Mouse (Mus musculus) fat pad, adult 2 months (tissue): ENCODE measurements around the gene Dok4.

Experiments
- DNase-seq: peaks from one replicate; pipeline ENCODE4 v3.0.0-alpha.2; 2011; ENCODE audit warnings: low read depth, low spot score; ENCODE audit errors: extremely low read depth

Dok4 gene

DNA sequence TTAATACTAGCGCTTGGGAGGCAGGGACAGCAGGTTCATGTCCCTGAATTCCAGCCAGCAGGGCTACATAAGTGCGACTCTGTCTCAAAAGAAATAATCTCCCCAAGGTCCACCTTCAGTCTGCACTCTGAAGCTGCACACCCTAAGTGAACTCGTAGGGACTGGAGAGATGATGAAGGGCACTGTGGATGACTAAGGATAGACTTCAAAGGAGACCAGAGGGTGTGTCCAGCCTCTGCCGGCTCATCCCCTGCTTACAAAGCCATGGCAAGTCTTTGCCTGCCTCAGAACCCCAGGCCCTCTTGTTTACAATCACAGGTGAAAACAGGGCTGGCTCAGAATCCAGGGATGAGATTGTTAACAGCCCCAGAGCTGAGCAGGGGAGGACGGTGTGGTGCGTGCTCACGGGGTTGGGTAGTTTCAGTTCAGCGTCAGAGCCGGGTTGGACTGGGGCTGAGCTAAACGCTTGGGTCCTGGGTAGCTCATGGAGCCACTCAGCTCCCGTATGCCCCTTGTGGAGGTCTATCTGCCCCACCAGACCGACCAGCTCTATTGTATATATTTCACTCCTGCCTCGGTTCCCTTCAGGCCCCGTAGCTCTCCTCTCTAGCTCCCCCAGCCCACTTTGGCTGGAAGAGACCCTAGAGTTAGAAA, 12.4 kb upstream of the Dok4 start:
- DNase-seq: no peak

DNA sequence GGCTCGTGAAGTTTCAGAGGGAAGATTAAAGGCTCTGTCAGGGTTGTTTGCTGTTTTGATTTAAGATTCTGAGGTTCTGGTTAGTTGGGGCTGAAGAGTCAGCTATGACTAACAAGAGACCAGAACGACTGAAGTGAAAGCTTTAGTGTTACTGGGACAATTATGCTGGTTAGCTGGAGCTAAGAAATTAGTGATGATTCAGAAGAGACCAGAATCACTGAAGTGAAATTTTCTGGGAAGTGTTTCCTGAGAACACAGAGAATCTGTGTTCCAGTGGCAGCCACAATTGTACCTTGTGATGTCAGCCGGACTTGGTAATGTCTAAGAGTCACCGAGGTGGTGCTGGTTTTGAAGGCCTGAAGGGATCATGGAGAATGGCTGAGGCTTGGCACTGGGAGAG, 4.6 kb upstream of the Dok4 start:
- no peak for DNase-seq

DNA sequence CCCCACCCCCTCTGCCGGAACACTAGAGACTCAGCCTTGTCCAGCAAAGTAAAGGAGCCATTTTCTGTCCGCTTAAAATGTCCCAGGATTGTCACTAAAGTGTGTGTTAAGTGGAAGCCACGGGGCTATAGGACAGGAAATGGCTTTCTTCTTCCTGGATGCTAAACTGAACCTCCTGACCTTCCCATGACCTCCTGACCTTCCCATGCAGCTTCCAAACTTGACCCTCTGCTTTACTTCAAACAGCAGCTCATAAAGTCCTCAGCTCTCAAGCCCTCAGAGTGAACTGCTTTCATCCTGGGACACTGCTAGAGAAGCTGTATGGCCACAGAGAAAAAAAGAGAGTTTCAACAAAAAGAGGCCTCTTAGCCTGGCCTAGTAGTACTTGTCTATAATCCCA, 690 bp upstream of the Dok4 start:
- no peak for DNase-seq

DNA sequence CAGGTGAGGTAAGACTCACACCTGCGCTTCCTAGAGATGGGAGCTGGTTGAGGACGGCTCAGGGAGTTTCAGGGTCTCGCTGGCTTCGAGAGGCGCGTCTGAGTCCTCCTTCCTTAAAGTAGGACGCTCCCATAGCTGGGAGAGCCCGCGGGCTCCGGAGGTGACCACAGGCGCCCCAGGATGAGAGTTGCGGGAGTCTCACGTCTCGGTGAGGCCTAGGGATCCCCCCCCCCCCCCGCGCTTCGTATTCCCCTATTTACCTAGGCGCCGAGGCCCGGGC, 319 bp downstream of the Dok4 start:
- DNase-seq: no peak

DNA sequence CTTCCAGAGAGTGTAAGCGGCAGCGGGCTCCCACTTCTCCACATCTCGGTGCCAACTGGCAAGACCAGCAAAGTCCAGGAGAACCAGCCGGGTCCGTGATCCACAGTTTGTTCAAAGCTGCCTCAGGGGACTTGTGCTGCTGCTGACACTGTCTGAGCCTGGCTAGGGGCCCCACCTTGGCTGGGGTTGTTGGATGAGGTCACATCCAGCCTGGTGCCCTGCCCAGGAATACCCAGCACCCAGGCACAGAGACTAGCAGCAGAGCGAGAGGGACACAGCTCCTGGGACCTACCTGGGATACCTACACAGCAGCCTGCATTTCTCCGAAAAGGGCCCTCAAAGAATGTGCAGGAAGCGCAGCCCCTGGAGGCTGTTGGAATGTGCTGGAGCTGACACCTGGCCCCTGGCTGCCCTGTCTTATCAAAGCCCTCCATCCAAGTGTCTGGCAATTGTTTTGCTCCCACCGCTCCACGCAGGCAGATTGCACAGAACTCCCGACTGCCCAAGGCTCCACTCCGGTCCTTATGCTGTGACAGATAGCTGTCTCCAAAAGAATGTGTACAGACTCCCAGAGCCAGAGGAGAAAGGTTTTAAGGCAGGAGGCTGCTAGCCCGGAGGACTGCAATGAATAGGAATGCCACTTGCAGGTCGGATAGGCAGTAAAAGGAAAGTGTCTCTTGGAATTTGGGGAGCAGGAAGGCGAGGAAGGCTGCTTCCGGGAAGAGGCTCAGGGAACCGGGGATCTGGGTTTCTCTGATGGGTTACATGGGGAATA, 847 bp downstream of the Dok4 start:
- no peak for DNase-seq

DNA sequence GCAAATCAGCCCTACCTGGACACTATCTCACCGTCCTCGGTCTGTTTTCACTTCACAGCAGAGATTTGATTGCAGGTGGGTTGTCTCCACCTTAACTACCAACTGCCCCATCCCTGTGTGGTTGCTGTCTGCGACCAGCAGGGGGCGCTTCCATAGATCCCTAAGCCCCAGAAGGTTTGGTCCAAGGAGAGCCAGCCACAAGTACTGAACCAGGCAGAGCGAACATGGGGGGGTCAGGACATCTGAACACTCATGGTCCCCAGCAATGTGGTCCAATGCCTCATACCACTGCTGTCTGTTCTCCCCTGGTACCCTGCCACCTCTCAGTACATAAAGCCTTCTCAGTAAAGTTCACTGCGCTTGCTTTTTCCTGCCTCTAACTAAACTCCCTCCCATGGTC, 1.8 kb downstream of the Dok4 start:
- DNase-seq: no peak

DNA sequence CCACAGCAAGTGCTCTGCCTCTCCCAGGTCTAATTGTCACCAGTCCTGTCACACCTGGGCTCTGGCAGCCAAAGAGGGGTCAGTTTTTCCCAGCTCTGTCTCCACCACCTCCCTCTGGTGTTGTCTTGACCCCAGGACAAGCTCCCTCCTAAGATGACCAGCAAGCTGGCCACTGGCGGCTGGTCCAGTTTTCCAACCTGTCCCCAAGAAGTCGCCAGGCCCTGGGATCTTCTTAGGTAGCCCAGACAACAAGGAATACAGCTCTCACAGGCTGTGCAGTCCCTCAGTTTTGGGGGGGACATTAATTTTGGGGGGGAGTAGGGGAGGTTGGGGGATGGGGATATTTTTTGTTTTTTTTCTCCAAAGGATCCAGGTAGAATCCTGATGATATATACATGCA, 3.6 kb downstream of the Dok4 start:
- no peak for DNase-seq

DNA sequence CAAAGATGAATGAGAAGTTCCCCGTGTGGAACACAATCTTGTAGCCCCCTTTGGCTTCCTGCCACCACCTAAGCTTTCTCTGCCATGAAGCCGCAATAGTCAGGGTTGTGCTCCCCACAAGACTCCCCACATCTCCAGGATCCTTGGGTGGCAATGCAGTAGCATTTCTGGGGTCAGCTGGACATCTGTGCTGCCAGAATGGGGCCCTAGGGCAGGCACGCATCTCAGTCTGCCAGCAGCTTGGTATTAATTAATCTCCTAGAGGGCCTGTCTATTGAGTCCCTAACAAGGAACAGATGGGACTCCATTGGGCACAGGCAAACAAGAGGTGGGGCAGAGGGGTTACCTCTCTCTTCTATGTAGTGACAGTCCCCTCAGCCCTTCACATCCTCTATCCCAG, 4.0 kb downstream of the Dok4 start:
- no peak for DNase-seq

DNA sequence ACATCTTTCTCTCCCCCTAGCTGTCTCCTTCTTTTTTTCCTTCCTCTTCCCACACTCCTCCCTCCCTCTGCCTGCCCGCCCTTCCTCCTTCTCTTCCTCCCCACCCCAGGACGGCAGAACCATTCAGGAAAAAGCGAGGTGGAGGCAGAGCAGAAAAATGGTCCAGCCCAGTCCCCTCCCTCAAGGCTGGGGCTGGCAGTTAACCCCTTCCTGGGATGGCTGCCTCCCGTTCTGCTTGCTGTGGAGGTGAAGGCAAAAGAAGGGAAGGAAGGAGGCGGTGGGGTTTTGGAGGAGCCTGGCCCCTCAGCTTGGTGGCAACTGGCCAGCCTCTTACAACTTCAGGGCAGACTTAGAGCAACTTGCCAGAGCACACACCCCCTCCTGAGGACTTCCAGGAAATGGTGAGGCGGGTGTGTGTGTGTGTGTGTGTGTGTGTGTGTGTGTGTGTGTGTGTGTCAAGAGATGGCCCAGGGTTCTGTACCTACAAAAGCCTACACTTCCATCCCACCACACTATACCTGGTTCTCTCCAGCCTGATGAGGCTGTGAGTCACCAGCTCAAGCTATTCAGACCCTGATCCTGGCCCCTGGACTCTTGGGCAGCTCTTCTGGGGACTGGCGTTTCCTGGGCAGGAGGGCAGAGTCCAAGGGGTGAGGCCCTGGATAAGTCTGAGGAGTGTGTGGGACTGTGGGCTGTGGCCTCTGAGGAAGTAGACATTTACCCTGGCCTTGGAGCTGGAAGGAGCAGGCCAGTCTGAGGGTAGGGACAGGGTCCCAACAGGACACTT, 4.8 kb downstream of the Dok4 start:
- DNase-seq: no peak

DNA sequence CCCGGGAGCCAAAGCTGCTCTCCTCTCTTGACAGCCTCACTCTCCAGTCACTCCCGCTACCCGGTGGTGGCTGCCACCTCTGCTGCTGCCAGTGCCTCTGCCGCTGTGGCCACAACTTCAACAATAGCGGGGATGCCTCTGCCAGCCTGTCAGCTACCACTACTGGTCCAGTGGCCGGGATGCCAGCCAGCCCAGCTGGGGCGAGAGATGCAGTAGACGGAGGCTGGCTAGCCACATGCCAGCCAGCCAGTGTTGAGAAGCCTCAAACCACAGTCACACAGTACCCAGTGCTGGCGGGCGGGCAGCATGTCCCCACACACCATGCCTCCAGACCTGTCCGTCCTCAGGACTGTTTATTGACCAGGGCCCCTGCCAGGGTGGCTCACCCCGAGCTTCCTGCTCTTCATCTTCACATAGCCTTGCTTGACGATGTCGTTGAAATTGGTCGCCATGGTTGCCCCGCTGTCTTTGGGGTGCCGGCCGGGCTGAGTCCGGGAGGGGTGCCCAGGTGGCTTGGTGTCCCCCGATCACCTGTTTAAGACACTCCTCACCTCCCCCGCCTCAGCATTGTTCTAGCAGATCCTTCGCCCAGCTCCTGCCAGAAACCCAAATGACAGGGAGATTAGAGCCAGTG, 5.5 kb downstream of the Dok4 start:
- no peak for DNase-seq

DNA sequence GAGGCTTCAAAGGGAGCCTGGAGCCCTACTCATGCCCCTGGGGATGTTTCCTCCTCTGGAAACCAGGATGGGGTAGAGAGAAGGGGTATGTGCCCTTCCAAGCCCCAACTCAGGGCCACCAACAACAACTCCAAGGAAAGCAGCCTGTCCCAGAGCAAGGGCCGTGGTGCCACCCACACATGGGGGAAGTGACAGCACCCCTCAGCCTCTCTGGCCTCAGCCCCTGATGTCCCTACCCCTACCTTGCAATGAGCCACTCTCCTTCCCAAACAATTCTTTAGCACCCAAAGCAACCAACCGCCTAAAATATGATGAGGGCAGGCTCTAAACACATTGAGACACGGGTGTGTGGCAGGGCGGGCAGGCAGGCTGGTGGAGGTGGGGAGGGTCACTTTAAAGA, 6.1 kb downstream of the Dok4 start:
- DNase-seq: no peak

DNA sequence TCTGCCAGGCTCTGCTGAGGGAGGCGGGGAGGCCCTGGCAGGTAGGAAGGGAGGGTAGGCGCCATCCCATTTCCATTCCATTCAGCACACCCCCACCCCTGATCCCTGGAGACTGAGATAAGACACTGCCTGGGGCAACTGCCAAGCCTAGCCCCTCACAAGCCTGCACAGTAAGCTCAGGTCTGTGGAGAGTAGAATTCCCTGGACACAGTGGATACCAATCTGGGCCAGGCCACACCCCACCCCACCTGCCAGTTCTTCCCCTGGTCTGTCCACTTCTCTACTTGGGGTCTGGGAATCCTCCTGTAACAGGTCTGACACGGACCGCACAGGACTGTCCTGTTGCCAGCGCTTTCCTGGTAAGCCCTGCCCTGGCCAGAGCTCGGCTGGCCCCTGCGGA, 7.0 kb downstream of the Dok4 start:
- DNase-seq: no peak

DNA sequence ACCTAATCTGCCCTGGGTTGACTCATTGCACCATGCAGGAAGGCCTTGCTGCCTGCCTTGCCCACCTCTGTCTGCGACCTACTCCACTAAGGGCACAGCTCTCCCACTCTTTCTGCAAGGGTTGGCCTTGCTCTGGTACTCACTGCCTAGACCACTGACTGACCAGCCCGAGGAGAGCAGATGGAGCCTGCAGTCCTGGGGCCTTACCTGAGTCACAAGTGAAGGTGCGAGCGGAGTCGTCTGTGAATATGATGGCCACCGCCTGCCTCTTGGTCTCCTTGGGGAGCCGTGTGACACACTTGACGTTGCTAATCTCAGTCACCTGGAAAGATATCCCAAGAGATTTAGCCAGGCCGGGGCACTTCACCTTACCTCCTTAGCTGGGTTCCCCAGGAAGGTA, 9.2 kb downstream of the Dok4 start:
- no peak for DNase-seq

DNA sequence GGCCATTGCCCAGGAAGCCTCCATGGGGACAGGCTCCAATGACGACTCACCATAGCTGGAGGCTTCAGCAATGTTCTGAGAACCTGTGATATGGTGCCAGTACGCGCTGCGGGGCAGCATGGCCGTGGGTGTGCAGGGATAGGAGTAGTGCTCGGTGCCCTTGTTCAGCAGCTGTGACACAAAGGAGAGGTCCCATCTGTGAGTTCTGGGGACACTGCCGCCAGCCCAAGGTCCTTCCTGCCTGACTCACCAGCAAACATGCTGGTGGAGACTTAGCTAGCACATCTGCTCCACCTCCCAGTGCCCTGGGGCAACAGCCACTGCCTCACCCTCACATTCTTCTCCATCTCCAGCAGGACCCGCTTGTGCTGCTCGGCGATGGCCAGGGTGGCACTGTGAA, 10.8 kb downstream of the Dok4 start:
- no peak for DNase-seq

DNA sequence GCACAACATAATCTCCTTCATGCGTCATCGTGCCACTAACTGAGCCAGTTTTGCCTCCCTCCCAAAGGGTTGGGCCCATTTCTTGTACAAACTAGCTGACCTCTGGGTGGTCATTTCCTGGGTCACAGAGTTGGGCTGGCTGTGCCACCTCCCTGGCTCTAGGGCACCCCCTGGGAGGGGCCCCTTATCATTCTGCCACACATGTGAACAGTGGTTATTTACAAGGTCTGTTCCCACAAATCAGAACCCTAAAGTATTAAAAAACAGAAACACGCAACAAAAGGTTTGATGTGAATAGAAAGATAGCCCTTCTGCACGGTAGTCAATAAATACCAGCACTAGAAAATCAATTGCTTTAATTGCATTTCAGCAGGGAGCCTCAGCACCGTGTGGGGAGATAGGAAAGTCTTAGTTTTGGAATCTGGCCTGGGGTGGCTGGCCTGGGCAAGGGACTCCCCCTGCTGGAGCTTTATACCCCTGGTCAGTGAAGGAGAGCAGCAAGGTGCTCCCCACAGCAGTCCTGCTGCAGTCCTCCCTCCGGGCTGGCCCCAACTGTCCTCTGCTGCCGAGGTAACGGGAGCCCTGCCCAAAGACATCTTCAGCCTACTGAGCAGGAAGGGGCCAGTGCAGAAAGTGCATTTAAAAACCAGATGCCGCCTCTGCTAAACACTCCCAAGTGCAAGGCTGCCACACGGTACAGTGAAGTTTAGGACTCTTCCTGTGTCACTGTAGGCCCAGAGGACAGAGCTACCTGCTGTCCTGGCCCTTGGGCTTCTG, 12.0 kb downstream of the Dok4 start:
- DNase-seq: no peak

DNA sequence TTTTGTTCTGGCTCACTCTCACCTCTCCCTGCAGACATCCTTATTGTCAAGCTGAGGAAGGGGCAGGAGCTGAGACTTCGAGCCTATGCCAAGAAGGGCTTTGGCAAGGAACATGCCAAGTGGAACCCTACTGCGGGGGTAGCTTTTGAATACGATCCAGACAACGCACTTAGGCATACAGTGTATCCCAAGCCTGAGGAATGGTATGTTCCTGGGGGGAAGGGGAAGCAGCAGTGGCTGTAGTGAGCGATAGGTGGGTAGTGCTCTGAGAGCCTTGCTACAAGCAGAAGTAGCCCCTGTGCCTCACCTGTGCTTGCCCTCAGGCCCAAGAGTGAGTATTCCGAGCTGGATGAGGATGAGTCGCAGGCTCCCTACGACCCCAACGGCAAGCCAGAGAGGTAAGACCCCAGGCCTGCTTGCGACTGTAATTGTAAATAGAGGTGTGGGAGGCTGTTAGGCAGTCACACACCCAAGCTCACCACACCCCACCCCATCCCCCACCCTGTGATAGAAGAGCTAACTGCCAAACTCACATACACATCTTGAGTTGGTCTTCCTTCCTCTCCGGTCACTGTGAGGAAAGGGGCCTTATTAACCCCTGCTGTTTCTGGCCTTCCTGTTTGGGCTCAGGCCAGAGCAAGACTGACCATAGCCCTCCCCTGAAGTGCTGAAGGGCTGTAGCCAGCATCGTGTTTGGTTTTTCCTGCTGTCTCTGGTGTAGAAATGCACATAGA, 13.5 kb downstream of the Dok4 start:
- no peak for DNase-seq

DNA sequence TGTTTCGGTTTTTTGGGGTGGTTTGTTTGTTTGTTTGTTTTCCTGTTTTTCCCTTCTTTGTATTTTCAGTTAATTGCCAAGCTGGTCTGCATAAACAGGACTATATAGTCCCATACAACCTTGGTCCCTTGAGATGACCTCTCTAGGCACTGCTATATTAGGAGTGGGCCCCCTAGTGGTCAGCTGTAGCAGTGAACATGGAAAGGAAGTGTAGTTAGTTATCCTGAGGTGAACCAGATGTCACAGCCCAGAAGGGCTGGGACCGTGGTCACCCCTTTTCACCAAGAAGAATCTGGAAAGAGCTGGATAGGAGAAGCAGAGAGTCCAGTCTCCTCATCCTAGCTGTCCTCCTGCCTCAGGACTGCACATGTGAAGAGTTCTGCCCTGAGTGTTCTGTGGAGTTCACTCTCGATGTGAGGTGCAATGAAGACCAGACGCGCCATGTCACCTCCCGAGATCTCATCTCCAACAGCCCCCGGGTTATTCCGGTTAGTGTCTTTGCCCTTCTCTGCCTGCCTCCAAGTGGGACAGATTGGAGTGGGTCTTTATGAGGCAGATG, 14.7 kb downstream of the Dok4 start:
- no peak for DNase-seq

DNA sequence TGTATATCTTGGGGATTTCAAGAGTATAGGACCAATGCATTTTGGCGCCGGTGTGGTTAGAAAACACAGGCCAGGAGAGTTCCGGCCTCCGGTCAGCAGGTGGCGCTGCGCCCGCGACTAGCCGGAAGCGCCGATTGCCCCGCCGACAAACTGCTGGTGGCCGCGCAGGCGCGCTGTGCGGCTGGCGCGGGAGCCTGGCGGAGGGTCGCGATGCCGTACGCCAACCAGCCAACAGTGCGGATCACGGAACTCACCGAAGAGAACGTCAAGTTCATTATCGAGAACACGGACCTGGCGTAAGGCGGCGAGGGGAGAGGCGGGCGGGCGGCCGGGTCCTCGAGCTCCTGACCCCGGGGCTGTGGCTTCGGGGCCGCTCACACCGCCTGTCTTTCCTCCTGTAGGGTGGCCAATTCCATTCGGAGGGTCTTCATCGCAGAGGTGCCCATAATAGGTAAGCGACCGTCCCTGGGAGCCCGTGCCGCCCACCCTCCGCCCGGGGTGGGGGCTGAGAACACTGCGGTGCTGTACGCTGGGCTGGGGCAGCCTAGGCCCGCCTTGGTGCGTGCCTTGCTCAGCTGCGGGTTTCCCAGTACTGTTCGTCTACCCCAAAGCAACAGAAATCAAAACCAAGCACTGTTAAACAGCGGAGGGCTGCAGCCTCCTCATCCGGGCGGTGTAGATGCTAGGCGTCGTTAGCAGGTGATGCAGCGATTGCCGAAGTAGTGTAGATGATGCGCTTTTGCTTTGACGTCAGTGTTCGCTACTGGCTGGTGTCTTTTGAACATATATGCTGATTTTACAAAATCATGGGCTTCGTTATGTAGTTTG, 18.6 kb downstream of the Dok4 start, which contains the start of gene Polr2c:
Polr2c (plus strand) TSS at position 105 of the 828 bp plus-strand sequence.
- no peak for DNase-seq

DNA sequence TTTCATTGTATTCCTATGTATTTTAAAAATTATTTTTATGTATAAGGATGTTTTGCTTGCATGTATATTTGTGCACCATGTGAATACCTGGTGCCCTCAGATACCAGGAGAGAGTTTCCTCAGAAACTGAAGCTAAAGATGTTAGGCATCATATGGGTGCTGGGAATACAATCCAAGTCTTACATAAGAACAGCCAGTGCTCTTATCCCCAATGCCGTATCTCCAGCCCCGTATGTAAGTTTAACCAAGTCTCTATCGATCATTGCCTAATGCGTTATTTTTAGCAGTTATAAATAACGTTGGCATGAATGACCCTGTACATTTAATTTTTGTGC, 19.2 kb downstream of the Dok4 start:
- DNase-seq: no peak
